Mouse (Mus musculus) kidney, embryonic 14.5 days (tissue): ENCODE data around the gene Med17. TPM values are rescaled to one million over a fixed set of nuclear protein-coding genes. Genes with fewer than 3 reads are reported as not detected.

Experiments
- ATAC-seq: fragments of 200-750 bp; cut with Nextera tagmentation; 2 replicates; pipeline ENCODE4 v1.8.0; 2017; ENCODE audit warnings: moderate number of reproducible peaks, mild to moderate bottlenecking, moderate TSS enrichment, moderate library complexity; ENCODE audit not compliant: low FRiP score, low TSS enrichment
- H3K27ac ChIP-seq: fragments of 300-500 bp; sonication (generic); 2 replicates; pipeline ENCODE4 v1.5.1; 2014; ENCODE audit warnings: low read depth, mild to moderate bottlenecking, low read length, moderate library complexity, mixed read lengths
- H3K27me3 ChIP-seq: fragments of 300-500 bp; sonication (generic); 2 replicates; pipeline ENCODE4 v1.6.1; 2014; ENCODE audit warnings: mild to moderate bottlenecking, low read length; ENCODE audit not compliant: control insufficient read depth, insufficient read depth
- H3K36me3 ChIP-seq: fragments of 300-500 bp; sonication (generic); 2 replicates; pipeline ENCODE4 v1.6.1; 2014; ENCODE audit warnings: low read length, mixed read lengths; ENCODE audit not compliant: control insufficient read depth, insufficient read depth
- H3K4me1 ChIP-seq: fragments of 300-500 bp; sonication (generic); 2 replicates; pipeline ENCODE4 v1.6.1; 2014; ENCODE audit warnings: low read length, mixed read lengths; ENCODE audit not compliant: control insufficient read depth, insufficient read depth
- H3K4me2 ChIP-seq: fragments of 300-500 bp; sonication (generic); replicated peaks from 2 replicates; pipeline ENCODE4 v1.6.1; 2014; ENCODE audit warnings: low read depth, mild to moderate bottlenecking, low read length
- H3K4me3 ChIP-seq: fragments of 300-500 bp; sonication (generic); 2 replicates; pipeline ENCODE4 v1.5.1; 2014; ENCODE audit warnings: mild to moderate bottlenecking, low read length
- H3K9ac ChIP-seq: fragments of 300-500 bp; sonication (generic); 2 replicates; pipeline ENCODE4 v1.6.1; 2014; ENCODE audit warnings: low read depth, mild to moderate bottlenecking, low read length, moderate library complexity
- H3K9me3 ChIP-seq: fragments of 300-500 bp; sonication (generic); 2 replicates; pipeline ENCODE4 v1.6.1; 2016; ENCODE audit warnings: low read length; ENCODE audit not compliant: control insufficient read depth
- WGBS: fragments of 180-500 bp; shearing (Covaris S2); extraction: QIAGEN DNeasy Blood & Tissue Kit; methylation state at CpG from one replicate; pipeline ENCODE4 v1.1.7; 2014; 5-methylcytosine and 5-hydroxymethylcytosine counted together
- polyA plus RNA-seq: library from polyadenylated mRNA; unstranded; fragments of >200 nt; fragmentation: Nextera tagmentation; extraction: Ambion mirVana; gene quantifications from 2 replicates; pipeline ENCODE4 v1.2.1, GENCODE M21; 2014

Med17 gene
- polyA plus RNA-seq, 1 experiment from 2014 or later = 40.2 TPM

DNA sequence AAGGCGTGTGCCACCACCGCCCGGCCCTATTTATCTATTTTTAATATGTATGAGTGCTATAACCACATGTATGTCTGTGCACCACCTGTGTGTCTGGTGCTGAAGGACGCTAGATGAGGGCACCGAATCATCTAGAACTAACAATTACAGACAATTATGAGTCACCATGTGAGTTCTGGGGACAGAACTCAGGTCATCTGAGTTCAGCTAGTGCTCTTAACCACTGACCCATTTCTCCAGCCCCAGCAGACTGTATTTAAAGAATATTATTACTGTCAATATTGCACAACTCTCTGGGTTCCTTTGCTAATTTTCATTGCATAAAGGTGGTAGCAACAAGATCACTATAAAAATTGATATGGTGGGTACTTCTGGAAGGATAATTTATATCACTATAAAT lies 20.3 kb upstream of the Med17 start:
- H3K36me3 ChIP-seq = peaks cover 3% of the 10 kb centered on the region; the same call in 1 of the 2 replicates
- no peak for ATAC-seq
- H3K27ac ChIP-seq = no peak overlapping the region
- no peak overlapping the region for H3K9ac ChIP-seq
- 95% methylated on average over 5 of the region's 5 CpGs for WGBS
- no peak overlapping the region for H3K4me2 ChIP-seq
- no peaks in the 10 kb centered on the region for H3K27me3 ChIP-seq
- peaks cover 6% of the 10 kb centered on the region; the same call in 1 of the 2 replicates for H3K4me1 ChIP-seq
- no peaks in the 10 kb centered on the region for H3K9me3 ChIP-seq
- no peak overlapping the region for H3K4me3 ChIP-seq

DNA sequence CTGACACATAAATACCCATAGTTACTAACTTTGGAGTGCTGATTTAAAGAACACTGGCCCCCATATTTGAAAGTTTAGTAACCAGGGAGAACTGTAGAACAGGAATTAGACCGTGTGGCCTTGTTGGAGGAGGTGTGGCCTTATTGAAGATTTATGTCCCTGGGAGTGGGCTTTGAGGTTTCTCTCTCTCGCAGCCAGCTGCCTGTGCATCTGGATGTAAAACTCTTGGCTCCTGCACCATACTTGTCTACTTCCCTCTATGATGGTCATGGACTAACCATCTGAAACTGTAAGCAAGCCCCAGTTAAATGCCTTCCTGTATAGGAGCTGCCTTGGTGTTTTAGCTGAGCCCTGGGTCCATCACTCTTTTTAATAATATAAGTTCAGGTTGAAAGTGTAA lies 18.7 kb upstream of the Med17 start:
- Histone ChIP-seq H3K27me3 (no peaks in the 10 kb centered on the region), H3K27ac (no peak overlapping the region), H3K4me3 (no peak overlapping the region), H3K4me1 (peaks cover 6% of the 10 kb centered on the region; the same call in 1 of the 2 replicates), H3K36me3 (peaks cover 3% of the 10 kb centered on the region; the same call in 1 of the 2 replicates), H3K9ac (no peak overlapping the region), H3K9me3 (no peaks in the 10 kb centered on the region), H3K4me2 (no peak overlapping the region)
- WGBS = 11% methylated on average over 2 of the region's 2 CpGs
- no peak for ATAC-seq

DNA sequence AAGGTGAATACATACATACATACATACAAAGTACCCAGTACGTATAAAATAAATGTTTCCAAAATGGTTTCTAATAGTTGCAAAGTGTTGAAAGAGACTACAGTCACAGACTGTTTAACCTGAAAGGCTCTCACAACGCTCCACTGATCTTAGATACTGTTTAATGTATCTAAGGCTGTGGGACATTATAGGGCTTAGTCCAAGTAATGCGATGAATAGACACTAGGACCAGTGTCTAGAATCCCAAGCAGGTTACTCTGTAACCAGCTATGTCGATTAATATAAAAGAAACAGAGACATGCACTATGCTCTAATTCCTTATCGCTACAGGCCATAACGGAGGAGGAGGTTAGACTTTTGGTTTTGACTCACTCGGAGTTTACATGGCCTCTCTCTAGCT lies 17.4 kb upstream of the Med17 start:
- H3K4me1 ChIP-seq = peaks cover 6% of the 10 kb centered on the region; the same call in 1 of the 2 replicates
- H3K9ac ChIP-seq = no peak overlapping the region
- H3K27me3 ChIP-seq = no peaks in the 10 kb centered on the region
- WGBS = 76% methylated on average over 7 of the region's 7 CpGs
- no peaks in the 10 kb centered on the region for H3K9me3 ChIP-seq
- H3K36me3 ChIP-seq = peaks cover 3% of the 10 kb centered on the region; the same call in 1 of the 2 replicates
- H3K4me2 ChIP-seq = no peak overlapping the region
- H3K27ac ChIP-seq = no peak overlapping the region; the same call in 1 of the 2 replicates
- H3K4me3 ChIP-seq = no peak overlapping the region
- peak; percentile 25; the same call in 1 of the 2 replicates for ATAC-seq

DNA sequence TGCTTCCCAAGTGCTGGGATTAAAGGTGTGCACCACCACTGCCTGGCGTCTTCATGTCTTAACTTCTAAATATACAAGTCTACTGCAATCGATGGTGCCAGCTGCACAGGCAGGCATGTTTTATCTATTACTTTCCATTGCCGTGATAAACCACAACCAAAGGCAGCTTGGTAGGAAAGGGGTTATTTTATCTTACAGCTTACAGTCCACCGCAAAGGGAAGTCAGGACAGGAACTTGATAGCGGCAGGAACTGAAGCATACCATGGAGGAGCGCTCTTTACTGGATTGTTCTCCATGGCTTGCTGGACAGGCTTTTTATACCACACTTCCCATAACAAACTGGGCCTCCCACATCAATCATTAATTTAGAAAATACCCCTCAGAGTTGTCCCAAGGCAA lies 9.5 kb upstream of the Med17 start:
- Histone ChIP-seq H3K9ac (no peak overlapping the region), H3K4me1 (no peaks in the 10 kb centered on the region), H3K27ac (no peak overlapping the region), H3K4me2 (no peak overlapping the region), H3K27me3 (no peaks in the 10 kb centered on the region), H3K4me3 (no peak overlapping the region), H3K36me3 (peaks cover 3% of the 10 kb centered on the region; the same call in 1 of the 2 replicates), H3K9me3 (no peaks in the 10 kb centered on the region)
- 83% methylated on average over 6 of the region's 6 CpGs for WGBS
- no peak for ATAC-seq

DNA sequence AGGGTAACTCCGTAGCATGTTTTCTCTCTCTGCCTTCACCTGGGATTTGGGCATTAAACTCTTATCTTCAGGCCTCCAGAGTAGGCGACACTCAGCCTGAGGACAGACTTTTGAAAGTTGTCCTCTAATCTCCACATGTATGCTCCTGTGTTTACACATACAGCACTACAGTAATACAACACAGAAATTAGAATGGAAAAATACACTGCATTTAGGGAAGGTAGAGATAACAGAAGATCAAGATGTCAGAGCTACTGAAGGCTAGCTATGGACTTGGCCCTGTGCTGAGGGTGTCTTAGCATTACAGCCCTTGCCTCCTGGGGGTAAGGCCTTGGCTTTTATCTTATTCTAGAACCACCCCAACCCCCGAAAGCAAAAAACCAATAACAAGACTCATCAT lies 8.7 kb upstream of the Med17 start:
- no peak overlapping the region for H3K4me2 ChIP-seq
- H3K27ac ChIP-seq = no peak overlapping the region
- no peak overlapping the region for H3K9ac ChIP-seq
- ATAC-seq = no peak
- H3K36me3 ChIP-seq = peaks cover 3% of the 10 kb centered on the region; the same call in 1 of the 2 replicates
- no peak overlapping the region for H3K4me3 ChIP-seq
- H3K4me1 ChIP-seq = no peaks in the 10 kb centered on the region
- no peaks in the 10 kb centered on the region for H3K27me3 ChIP-seq
- H3K9me3 ChIP-seq = no peaks in the 10 kb centered on the region
- 86% methylated on average over 3 of the region's 3 CpGs for WGBS

DNA sequence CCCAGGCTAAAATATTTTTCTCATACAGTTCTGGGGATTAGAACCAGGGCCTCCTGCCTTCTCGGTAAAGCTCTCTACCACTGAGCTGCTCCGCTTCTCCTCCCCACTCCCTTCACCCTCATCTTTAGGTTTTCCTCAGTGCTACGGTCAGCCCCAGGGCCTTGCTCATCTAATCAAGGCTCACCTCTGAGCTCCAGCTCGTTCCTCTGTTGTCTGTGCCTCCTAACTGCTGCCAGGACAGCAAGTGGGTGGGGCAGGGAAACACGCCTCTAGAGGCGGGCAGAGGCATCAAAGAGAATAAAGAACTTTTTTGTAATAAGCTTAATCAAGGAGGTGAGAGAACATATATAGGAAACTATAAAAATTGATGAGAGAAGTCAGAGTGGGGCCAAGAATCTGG lies 8.1 kb upstream of the Med17 start:
- 65% methylated on average over 6 of the region's 6 CpGs for WGBS

DNA sequence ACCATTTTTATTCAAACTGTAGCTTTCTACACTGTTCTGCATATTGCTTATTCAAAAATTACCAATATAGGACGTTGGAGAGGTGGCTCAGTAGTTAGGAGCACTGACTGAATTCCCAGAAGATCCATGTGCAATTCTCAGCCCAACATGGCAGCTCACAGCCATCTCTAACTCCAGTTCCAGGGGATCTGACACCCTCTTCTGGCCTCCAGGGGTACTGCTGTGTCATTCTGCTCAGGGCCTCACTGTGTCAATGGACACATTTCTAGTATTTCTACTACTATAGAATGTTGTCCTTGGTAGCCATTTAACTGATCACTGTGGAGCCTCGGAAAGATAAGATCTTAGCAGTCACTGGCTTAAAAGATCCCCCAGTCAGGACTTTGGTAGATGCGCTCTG lies 5.7 kb upstream of the Med17 start:
- no peak overlapping the region for H3K27ac ChIP-seq
- no peak overlapping the region for H3K9ac ChIP-seq
- H3K27me3 ChIP-seq = no peaks in the 10 kb centered on the region
- WGBS = 66% methylated on average over 3 of the region's 3 CpGs
- ATAC-seq = no peak
- no peaks in the 10 kb centered on the region for H3K9me3 ChIP-seq
- no peaks in the 10 kb centered on the region; the same call in 1 of the 2 replicates for H3K36me3 ChIP-seq
- H3K4me2 ChIP-seq = no peak overlapping the region
- no peak overlapping the region for H3K4me3 ChIP-seq
- 0 out of 2 replicates have a peak, but pooled peaks cover 4% of the 10 kb centered on the region for H3K4me1 ChIP-seq

More for the DNA sequence above, 8.1 kb upstream of the Med17 start:
- Histone ChIP-seq H3K4me1 (no peaks in the 10 kb centered on the region), H3K36me3 (peaks cover 3% of the 10 kb centered on the region; the same call in 1 of the 2 replicates), H3K27me3 (no peaks in the 10 kb centered on the region), H3K27ac (no peak overlapping the region), H3K4me2 (no peak overlapping the region), H3K9ac (no peak overlapping the region), H3K9me3 (no peaks in the 10 kb centered on the region), H3K4me3 (no peak overlapping the region)
- ATAC-seq = no peak

DNA sequence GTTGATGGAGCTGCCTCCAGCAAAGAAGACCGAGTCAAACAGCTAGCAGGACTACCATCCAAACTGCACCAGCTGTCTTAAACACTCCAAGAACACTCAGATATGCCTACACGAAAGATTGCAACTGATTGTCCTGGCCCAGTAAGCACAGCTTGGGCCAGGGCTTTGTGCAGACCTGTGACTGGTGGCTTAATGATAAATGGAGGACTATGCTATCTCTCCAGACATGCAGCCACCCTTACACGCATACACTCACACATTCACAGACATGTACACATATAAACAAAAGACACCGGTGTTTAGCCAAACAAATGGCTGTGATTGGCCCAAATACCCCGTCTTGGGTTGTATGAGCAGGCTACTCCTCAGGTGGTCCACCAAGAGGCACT lies 754 bp upstream of the Med17 start:
- Histone ChIP-seq H3K9me3 (no peaks in the 10 kb centered on the region), H3K27me3 (no peaks in the 10 kb centered on the region), H3K9ac (peak overlapping the region; percentile 97), H3K4me2 (peak overlapping the region; percentile 57), H3K27ac (0 out of 2 replicates have a peak overlapping the region, but pooled peaks have one; percentile 15), H3K4me1 (0 out of 2 replicates have a peak, but pooled peaks cover 10% of the 10 kb centered on the region), H3K4me3 (peak overlapping the region; percentile 96), H3K36me3 (peaks cover 9% of the 10 kb centered on the region)
- 48% methylated on average over 5 of the region's 5 CpGs for WGBS
- peak; percentile 25; the same call in 1 of the 2 replicates for ATAC-seq

DNA sequence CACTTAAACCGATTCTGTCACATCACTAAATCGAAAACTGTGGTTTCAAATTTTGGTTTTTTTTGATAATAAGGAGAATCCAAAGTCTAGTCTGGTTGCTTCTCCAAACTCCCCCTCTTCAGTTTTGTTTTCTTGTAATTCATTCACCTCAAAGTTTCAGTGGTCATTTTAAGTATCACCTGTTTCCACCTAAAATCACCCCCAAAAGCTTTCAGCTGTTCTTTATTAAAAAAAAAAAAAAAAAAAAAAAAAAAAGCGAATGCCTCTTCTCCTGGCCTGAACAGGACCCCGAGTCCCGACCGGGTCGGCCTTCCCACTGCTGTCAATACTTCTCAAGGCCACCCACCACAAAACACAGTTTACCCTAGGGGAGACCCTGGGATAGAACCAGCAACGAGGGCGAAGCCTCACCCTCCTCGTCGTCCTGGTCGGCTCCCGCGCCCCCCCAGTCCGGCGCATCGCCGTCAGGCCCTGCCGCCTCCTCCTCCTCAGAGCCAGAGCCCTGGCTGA lies 537 bp downstream of the Med17 start:
- Histone ChIP-seq H3K27me3 (no peaks in the 10 kb centered on the region), H3K9ac (peak overlapping the region; percentile 97), H3K4me1 (0 out of 2 replicates have a peak, but pooled peaks cover 10% of the 10 kb centered on the region), H3K4me2 (peak overlapping the region; percentile 61), H3K9me3 (no peaks in the 10 kb centered on the region), H3K27ac (peak overlapping the region; percentile 91), H3K4me3 (peak overlapping the region; percentile 96), H3K36me3 (peaks cover 22% of the 10 kb centered on the region)
- WGBS = 9% methylated on average over 19 of the region's 19 CpGs
- ATAC-seq = no peak; the same call in 1 of the 2 replicates
